Mouse (Mus musculus) spleen, adult 2 months (tissue): ENCODE data around the gene Tbc1d32. TPM values are rescaled to one million over a fixed set of nuclear protein-coding genes. Genes with fewer than 3 reads are reported as not detected.
"Not testable (repeated sequence)": the region's sequence is repeated elsewhere in the genome, so short reads cannot be mapped to it uniquely, and the experiment has no call there.

Experiments used
- DNase-seq, 2 experiments: peaks; one replicate each; pipeline versions ENCODE4 v3.0.0 to v3.0.0-alpha.2; 2012 to 2021; ENCODE audit warnings: low spot score in 2 of 2, low read depth in 1 of 2
- H3K27ac ChIP-seq: fragments of 200-500 bp; 2 replicates; pipeline ENCODE4 v1.5.1; 2012; ENCODE audit warnings: low read length, inconsistent platforms; ENCODE audit not compliant: insufficient read depth
- H3K27me3 ChIP-seq: fragments of 200-500 bp; 2 replicates; pipeline ENCODE4 v1.6.1; 2012; ENCODE audit warnings: mild to moderate bottlenecking, moderate library complexity, low read length, inconsistent platforms; ENCODE audit not compliant: control insufficient read depth, insufficient read depth
- H3K36me3 ChIP-seq: fragments of 200-500 bp; 2 replicates; pipeline ENCODE4 v1.6.1; 2012; ENCODE audit warnings: mild to moderate bottlenecking, low read length, inconsistent platforms; ENCODE audit not compliant: control insufficient read depth, insufficient read depth
- H3K4me1 ChIP-seq: fragments of 200-500 bp; 2 replicates; pipeline ENCODE4 v1.6.1; 2011; ENCODE audit warnings: inconsistent platforms; ENCODE audit not compliant: control insufficient read depth, insufficient read depth, insufficient read length
- H3K4me3 ChIP-seq: fragments of 200-500 bp; 2 replicates; pipeline ENCODE4 v1.5.1; 2011; ENCODE audit warnings: mild to moderate bottlenecking, inconsistent platforms; ENCODE audit not compliant: insufficient read depth, insufficient read length; ENCODE audit errors: extremely low read depth
- CTCF ChIP-seq: fragments of 200-500 bp; IDR thresholded peaks from 2 replicates; pipeline ENCODE4 v1.5.1; 2011; ENCODE audit warnings: mild to moderate bottlenecking, inconsistent platforms; ENCODE audit not compliant: insufficient read depth, insufficient read length, insufficient replicate concordance; ENCODE audit errors: extremely low read depth
- POLR2A ChIP-seq: fragments of 200-500 bp; IDR thresholded peaks from 2 replicates; pipeline ENCODE4 v1.6.1; 2011; ENCODE audit warnings: low read depth, low read length, inconsistent platforms
- WGBS: fragments of 180-500 bp; shearing (Covaris S2); methylation state at CpG from one replicate; pipeline ENCODE4 v1.1.7; 2018; 5-methylcytosine and 5-hydroxymethylcytosine counted together
- polyA plus RNA-seq: library from polyadenylated mRNA; depleted of rRNA; stranded (reverse); fragments of >200 nt; gene quantifications from 2 replicates; pipeline ENCODE4 v1.2.3, GENCODE M21; 2012

The Tbc1d32 gene
- polyA plus RNA-seq, 1 experiment = 0.20 TPM

DNA sequence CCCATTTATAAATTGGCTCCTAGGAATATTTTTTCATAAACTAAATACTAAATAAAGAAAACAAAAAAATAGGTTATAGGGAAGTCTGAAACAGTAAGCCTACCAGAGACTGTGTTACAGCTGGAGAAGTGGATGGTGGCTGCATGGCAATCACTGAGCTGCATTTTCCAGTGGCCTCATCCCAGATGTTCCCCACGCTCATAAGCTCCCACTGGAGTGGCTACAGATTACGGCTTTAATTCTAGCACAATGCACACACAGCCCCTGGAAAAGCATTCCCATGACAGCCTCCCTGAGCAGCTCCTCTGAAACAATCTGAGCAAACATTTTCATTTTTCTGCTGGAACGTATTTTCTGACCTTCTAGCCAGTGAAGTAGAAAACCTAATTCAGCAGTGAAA, 29.8 kb downstream of the Tbc1d32 start:
- H3K4me3 ChIP-seq = no peak overlapping the region
- H3K36me3 ChIP-seq = no peaks in the 10 kb centered on the region
- no peak overlapping the region for H3K27ac ChIP-seq
- no peaks in the 10 kb centered on the region for H3K27me3 ChIP-seq
- TF ChIP-seq POLR2A (no peak), CTCF (no peak)
- DNase-seq = no peak
- 86% methylated on average over 3 of the region's 3 CpGs for WGBS
- no peaks in the 10 kb centered on the region for H3K4me1 ChIP-seq

DNA sequence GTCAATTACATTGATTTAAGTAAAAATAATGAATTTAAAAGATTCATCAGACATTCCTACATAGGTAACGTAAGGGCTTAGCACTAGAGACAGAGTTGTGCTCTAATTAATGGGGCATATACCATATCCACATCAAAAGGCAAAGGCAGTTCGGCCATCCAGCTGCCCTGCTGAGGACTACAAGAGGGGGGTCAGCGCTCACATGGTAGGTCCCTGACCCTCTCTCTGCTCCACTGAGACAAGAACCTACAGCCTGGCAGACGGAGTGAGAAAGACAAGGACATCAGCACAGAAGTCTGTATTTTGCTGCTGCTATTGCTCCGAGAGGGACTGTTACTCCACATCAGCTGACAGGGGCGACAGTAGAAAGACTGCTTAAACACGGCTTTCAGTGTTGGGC, 34.2 kb downstream of the Tbc1d32 start:
- WGBS = 93% methylated on average over 7 of the region's 7 CpGs
- no peak overlapping the region for H3K4me3 ChIP-seq
- no peak for TF ChIP-seq CTCF
- TF ChIP-seq POLR2A = no peak
- H3K36me3 ChIP-seq = no peaks in the 10 kb centered on the region
- H3K27me3 ChIP-seq = no peaks in the 10 kb centered on the region
- H3K27ac ChIP-seq = no peak overlapping the region
- no peaks in the 10 kb centered on the region for H3K4me1 ChIP-seq
- no peak for DNase-seq

DNA sequence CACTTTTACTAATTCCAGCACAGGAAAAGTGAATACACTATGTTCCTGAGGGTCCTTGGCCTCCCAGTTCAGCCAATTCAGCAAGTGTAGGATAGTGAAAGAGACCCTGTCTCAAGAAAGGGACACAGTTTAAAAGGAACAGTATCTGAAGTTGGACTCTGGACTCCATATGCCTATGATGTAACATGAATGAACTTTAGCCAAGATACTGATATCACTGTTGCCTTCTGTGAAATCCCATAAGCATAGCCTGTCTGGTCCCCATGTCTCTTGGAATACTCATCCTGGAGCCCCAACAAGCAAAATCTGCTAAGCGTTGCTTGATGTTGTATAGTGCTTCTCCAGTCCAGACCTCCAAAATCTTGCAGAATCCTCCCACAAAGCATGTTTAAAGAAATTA, 46.8 kb downstream of the Tbc1d32 start:
- Histone ChIP-seq H3K4me1 (no peaks in the 10 kb centered on the region), H3K4me3 (no peak overlapping the region), H3K27ac (no peak overlapping the region), H3K27me3 (no peaks in the 10 kb centered on the region), H3K36me3 (no peaks in the 10 kb centered on the region)
- WGBS = 94% methylated on average over 1 of the region's 1 CpGs
- no peak for DNase-seq
- TF ChIP-seq POLR2A = no peak
- no peak for TF ChIP-seq CTCF

DNA sequence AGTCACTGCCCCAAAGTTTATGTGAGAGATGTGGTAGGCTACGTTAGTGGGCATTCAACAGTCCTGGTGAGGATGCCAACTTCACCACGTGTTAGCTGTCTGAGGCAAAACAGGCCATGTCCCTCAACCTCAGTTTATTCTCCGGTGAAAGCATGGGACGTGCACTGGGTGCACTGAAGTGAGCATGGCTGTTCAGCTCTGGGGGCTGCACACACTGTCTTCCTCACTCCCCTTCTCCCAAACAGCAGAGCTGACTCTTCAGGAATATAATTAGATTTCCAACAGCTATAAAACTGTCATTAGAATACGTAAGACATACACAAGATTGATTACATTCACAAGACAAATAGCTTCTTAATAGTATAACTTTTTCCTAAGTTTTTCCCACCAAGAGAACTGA, 55.3 kb downstream of the Tbc1d32 start:
- Histone ChIP-seq H3K27me3 (no peaks in the 10 kb centered on the region), H3K36me3 (no peaks in the 10 kb centered on the region), H3K27ac (no peak overlapping the region), H3K4me1 (no peaks in the 10 kb centered on the region), H3K4me3 (no peak overlapping the region)
- DNase-seq = no peak
- 92% methylated on average over 5 of the region's 5 CpGs for WGBS
- TF ChIP-seq POLR2A = no peak
- TF ChIP-seq CTCF = no peak

DNA sequence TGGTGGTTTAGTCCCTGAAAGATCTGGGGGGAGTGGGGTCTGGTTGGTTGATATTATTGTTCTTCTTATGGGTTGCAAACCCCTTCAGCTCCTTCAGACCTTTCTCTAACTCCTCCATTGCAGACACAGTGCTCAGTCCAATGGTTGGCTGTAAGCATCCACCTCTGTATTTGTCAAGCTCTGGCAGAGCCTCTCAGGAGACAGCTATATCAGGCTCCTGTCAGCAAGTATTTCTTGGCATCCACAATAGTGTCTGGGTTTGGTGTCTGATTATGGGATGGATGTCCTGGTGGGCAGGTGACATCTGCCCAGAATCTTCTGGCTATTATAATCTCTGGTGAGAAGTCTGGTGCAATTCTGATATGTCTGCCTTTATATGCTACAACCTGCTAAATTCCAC, 60.8 kb downstream of the Tbc1d32 start:
- not testable (repeated sequence) for DNase-seq, H3K27ac ChIP-seq, H3K36me3 ChIP-seq, H3K27me3 ChIP-seq, H3K4me3 ChIP-seq, H3K4me1 ChIP-seq

- no peak overlapping the region for H3K27ac ChIP-seq
- DNase-seq = no peak
- no peak overlapping the region for H3K4me3 ChIP-seq
- H3K4me1 ChIP-seq = no peaks in the 10 kb centered on the region
- WGBS = 92% methylated on average over 4 of the region's 4 CpGs
- no peaks in the 10 kb centered on the region for H3K27me3 ChIP-seq
- TF ChIP-seq POLR2A = no peak
- no peak for TF ChIP-seq CTCF
- H3K36me3 ChIP-seq = no peaks in the 10 kb centered on the region
Measured at GRCm38 (mm10) chr10:56165758-56166157, 62.7 kb downstream of the Tbc1d32 start.

GRCm38 (mm10) chr10:56164411-56164810, 64.1 kb downstream of the Tbc1d32 start:
- no peak for DNase-seq
- WGBS = 90% methylated on average over 3 of the region's 3 CpGs
- H3K27me3 ChIP-seq = no peaks in the 10 kb centered on the region
- H3K27ac ChIP-seq = no peak overlapping the region
- no peaks in the 10 kb centered on the region for H3K4me1 ChIP-seq
- no peaks in the 10 kb centered on the region for H3K36me3 ChIP-seq
- H3K4me3 ChIP-seq = no peak overlapping the region
- TF ChIP-seq CTCF (no peak), POLR2A (no peak)
